Mouse (Mus musculus) ES-Bruce4 (cell line): ENCODE results near the gene Ltc4s.

ENCODE experiments used
- CTCF ChIP-seq: IDR thresholded peaks from one replicate; pipeline ENCODE4 v1.8.1; 2011; ENCODE audit warnings: low read depth, low read length
- EP300 ChIP-seq: IDR thresholded peaks from 2 replicates; pipeline ENCODE4 v1.6.1; 2011; ENCODE audit warnings: low read depth, low read length; ENCODE audit not compliant: insufficient read depth
- POLR2A ChIP-seq: IDR thresholded peaks from one replicate; pipeline ENCODE4 v1.8.1; 2011; ENCODE audit warnings: low read length; ENCODE audit not compliant: insufficient read depth

GRCm38 (mm10) chr11:50258310-50258709, 19.9 kb upstream of the Ltc4s start:
- no peak for TF ChIP-seq CTCF
- no peak for TF ChIP-seq POLR2A
- TF ChIP-seq EP300 = no peak
